Mouse (Mus musculus) forebrain, embryonic 16.5 days (tissue): Measurements from ENCODE around the gene Cnbd2. TPM values are rescaled to one million over a fixed set of nuclear protein-coding genes. Genes with fewer than 3 reads are reported as not detected.
A peak's percentile ranks its signal among the peaks of the same experiment; 100 is the strongest.
"Not testable (repeated sequence)": the region's sequence is repeated elsewhere in the genome, so short reads cannot be mapped to it uniquely, and the experiment has no call there.

ENCODE experiments used
- ATAC-seq: fragments of 200-750 bp; cut with Nextera tagmentation; 2 replicates; pipeline ENCODE4 v1.8.0; 2017; ENCODE audit warnings: mild to moderate bottlenecking, moderate library complexity
- H3K27ac ChIP-seq: fragments of 300-500 bp; sonication (generic); 2 replicates; pipeline ENCODE4 v1.5.1; 2014; ENCODE audit warnings: low read length, control low read depth
- H3K27me3 ChIP-seq: fragments of 300-500 bp; sonication (generic); replicated peaks from 2 replicates; pipeline ENCODE4 v1.6.1; 2014; ENCODE audit warnings: low read length; ENCODE audit not compliant: control insufficient read depth, insufficient read depth
- H3K36me3 ChIP-seq: fragments of 300-500 bp; sonication (generic); 2 replicates; pipeline ENCODE4 v1.6.1; 2014; ENCODE audit not compliant: control insufficient read depth, insufficient read depth
- H3K4me1 ChIP-seq: fragments of 300-500 bp; sonication (generic); replicated peaks from 2 replicates; pipeline ENCODE4 v1.6.1; 2014; ENCODE audit warnings: low read length; ENCODE audit not compliant: control insufficient read depth, insufficient read depth
- H3K4me2 ChIP-seq: fragments of 300-500 bp; sonication (generic); 2 replicates; pipeline ENCODE4 v1.6.1; 2014; ENCODE audit warnings: mild to moderate bottlenecking, low read length, control low read depth
- H3K4me3 ChIP-seq: fragments of 300-500 bp; sonication (generic); replicated peaks from 2 replicates; pipeline ENCODE4 v1.5.1; 2014; ENCODE audit warnings: mild to moderate bottlenecking, low read length, control low read depth
- H3K9ac ChIP-seq: fragments of 300-500 bp; sonication (generic); replicated peaks from 2 replicates; pipeline ENCODE4 v1.6.1; 2014; ENCODE audit warnings: low read depth, low read length, control low read depth
- H3K9me3 ChIP-seq: fragments of 300-500 bp; sonication (generic); 2 replicates; pipeline ENCODE4 v1.6.1; 2016; ENCODE audit warnings: low read length; ENCODE audit not compliant: control insufficient read depth
- WGBS: fragments of 180-500 bp; shearing (Covaris S2); extraction: QIAGEN DNeasy Blood & Tissue Kit; methylation state at CpG from one replicate; pipeline ENCODE4 v1.1.7; 2014; 5-methylcytosine and 5-hydroxymethylcytosine counted together
- polyA plus RNA-seq: library from polyadenylated mRNA; unstranded; fragments of >200 nt; fragmentation: Nextera tagmentation; extraction: Ambion mirVana; gene quantifications from 2 replicates; pipeline ENCODE4 v1.2.1, GENCODE M21; 2015

Gene Cnbd2
- polyA plus RNA-seq, 1 experiment from 2014 or later = 6.9 TPM

DNA sequence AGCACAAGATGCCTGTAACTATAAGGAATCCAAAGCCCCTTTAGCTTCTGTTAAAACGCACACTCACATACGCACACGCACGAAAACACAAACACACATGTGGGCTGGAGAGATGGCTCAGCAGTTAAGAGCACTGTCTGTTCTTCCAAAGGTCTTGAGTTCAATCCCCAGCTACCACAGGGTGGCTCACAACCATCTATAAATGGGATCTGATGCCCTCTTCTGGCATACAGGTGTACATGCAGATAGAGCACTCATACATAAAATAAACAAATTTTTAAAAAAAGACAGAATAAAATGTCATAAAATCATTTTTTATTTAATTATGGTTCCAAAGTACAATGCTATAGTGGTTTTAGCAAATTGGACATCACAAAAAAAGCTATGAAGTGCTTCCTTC lies 82.2 kb downstream of the Cnbd2 start:
- Histone ChIP-seq H3K27me3 (no peaks in the 10 kb centered on the region), H3K9ac (no peak overlapping the region), H3K27ac (no peak overlapping the region), H3K4me2 (no peak overlapping the region), H3K36me3 (no peaks in the 10 kb centered on the region), H3K4me3 (no peak overlapping the region), H3K9me3 (no peaks in the 10 kb centered on the region), H3K4me1 (peaks cover 5% of the 10 kb centered on the region)
- 98% methylated on average over 4 of the region's 4 CpGs for whole genome bisulfite sequencing
- no peak for ATAC-seq

DNA sequence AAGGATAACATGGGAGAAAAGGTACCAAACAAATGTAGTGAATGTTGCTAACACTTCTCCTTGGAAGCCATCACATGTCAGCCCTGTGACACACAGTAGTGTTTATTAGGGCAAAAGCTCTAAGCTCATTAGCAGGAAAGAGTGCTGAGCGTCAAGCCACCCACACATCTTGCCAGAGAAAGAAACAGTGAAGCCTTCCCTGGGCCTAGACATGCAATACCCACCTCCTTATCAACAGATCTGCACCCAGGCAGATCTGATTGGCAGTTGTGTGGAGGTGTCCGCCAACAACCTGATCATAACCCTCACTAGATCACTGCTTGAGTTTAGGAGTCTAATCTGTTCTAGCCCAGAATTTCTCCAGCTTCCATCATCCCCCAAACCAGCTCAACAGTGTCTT lies 84.0 kb downstream of the Cnbd2 start:
- Histone ChIP-seq H3K9ac (no peak overlapping the region), H3K36me3 (no peaks in the 10 kb centered on the region), H3K4me1 (peaks cover 9% of the 10 kb centered on the region), H3K9me3 (no peaks in the 10 kb centered on the region), H3K27ac (no peak overlapping the region), H3K4me2 (no peak overlapping the region), H3K4me3 (no peak overlapping the region), H3K27me3 (no peaks in the 10 kb centered on the region)
- no peak for ATAC-seq
- 85% methylated on average over 2 of the region's 2 CpGs for WGBS

DNA sequence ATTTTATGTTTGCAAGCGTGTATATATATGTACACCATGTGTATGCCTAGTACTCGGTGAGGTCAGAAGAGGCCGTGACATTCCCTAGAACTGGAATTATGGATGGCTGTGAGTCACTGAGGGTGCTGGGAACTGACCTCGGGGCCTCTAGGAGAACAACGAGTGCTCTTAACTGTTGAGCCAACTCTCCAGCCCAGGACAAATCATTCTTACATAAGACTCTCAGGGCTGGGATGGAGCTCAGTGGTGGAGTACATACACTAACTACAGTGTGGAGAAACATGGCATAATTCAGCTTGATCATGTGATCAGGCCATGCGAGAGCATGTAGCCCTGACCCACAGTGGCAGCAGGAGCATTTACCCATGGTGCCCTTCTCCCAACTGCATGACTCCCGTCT lies 85.9 kb downstream of the Cnbd2 start:
- H3K4me2 ChIP-seq = no peak overlapping the region
- H3K36me3 ChIP-seq = no peaks in the 10 kb centered on the region
- H3K4me3 ChIP-seq = no peak overlapping the region
- H3K4me1 ChIP-seq = peaks cover 11% of the 10 kb centered on the region
- H3K9me3 ChIP-seq = no peaks in the 10 kb centered on the region
- H3K9ac ChIP-seq = no peak overlapping the region
- 92% methylated on average over 7 of the region's 7 CpGs for WGBS
- H3K27ac ChIP-seq = no peak overlapping the region
- no peak for ATAC-seq
- no peaks in the 10 kb centered on the region for H3K27me3 ChIP-seq

DNA sequence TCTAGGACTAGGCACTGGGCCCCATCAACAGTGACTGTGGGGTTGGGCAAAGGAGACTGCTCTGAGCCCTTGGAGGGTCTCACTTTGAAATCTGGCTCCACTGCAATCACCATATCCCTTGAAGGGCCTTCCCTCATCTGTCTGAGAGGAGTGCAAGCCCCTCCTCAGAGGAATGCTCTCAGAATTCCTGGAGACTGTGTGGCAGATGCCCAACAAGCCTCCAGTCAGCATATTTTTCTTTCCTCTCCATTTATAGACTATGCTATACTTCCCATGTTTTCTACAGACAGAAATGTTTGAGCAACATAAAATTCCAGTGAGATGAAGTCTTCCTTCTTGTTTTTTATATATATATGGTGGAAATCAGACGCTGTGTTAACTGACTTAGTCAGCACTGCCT lies 87.4 kb downstream of the Cnbd2 start:
- H3K27ac ChIP-seq = no peak overlapping the region
- H3K4me3 ChIP-seq = no peak overlapping the region
- ATAC-seq = no peak
- H3K27me3 ChIP-seq = no peaks in the 10 kb centered on the region
- no peaks in the 10 kb centered on the region for H3K9me3 ChIP-seq
- WGBS = 72% methylated on average over 1 of the region's 1 CpGs
- H3K36me3 ChIP-seq = no peaks in the 10 kb centered on the region
- peaks cover 7% of the 10 kb centered on the region for H3K4me1 ChIP-seq
- H3K4me2 ChIP-seq = no peak overlapping the region
- H3K9ac ChIP-seq = no peak overlapping the region

DNA sequence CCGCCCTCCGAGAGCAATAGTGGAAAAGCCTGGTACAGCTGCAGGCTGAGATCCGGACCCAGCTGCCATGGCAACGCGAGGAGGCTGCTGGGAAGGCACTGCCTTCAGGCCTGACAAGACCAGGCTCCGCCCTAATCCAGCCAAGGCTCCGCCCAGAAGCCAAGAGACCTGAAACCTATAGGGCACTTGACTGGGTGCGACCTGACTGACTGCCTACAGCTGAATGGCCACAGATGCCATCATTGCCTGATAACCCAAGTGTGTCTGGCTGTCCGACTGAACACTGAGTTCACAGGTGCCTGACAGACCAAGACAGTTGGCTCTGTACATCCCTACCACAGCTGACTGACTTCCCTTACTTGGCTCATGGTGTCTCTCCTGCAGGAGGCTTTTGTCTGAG lies 89.2 kb downstream of the Cnbd2 start:
- H3K27ac ChIP-seq = no peak overlapping the region
- H3K4me1 ChIP-seq = peaks cover 7% of the 10 kb centered on the region
- peak overlapping the region; percentile 46; the same call in 1 of the 2 replicates for H3K9ac ChIP-seq
- H3K9me3 ChIP-seq = no peaks in the 10 kb centered on the region
- H3K36me3 ChIP-seq = no peaks in the 10 kb centered on the region
- no peak overlapping the region for H3K4me3 ChIP-seq
- WGBS = 3% methylated on average over 9 of the region's 9 CpGs
- ATAC-seq = peak; percentile 94
- peak overlapping the region; percentile 40 for H3K4me2 ChIP-seq
- H3K27me3 ChIP-seq = no peaks in the 10 kb centered on the region

DNA sequence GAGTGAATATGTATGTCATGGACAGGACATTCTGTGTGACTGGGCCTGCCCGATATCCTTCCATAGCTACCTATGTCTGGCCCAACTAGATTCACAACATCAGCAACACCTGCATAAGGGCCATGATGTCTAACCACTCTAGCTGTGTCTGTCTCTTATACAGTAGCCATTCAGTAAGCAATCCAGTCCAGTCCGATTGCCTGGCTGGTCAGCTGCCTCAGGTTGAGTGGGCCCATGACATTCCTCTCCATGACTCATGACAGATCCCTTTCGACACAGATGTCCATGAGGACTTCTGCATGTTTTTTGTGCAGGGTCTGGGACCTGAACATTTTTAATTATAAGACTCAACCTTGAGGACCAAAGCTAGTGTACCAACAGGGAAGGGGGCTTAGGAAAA lies 89.9 kb downstream of the Cnbd2 start:
- Histone ChIP-seq H3K27ac (no peak overlapping the region), H3K4me1 (peaks cover 7% of the 10 kb centered on the region), H3K9ac (no peak overlapping the region), H3K27me3 (no peaks in the 10 kb centered on the region), H3K9me3 (no peaks in the 10 kb centered on the region), H3K4me3 (no peak overlapping the region), H3K36me3 (no peaks in the 10 kb centered on the region), H3K4me2 (no peak overlapping the region)
- WGBS = 95% methylated on average over 3 of the region's 3 CpGs
- no peak for ATAC-seq

DNA sequence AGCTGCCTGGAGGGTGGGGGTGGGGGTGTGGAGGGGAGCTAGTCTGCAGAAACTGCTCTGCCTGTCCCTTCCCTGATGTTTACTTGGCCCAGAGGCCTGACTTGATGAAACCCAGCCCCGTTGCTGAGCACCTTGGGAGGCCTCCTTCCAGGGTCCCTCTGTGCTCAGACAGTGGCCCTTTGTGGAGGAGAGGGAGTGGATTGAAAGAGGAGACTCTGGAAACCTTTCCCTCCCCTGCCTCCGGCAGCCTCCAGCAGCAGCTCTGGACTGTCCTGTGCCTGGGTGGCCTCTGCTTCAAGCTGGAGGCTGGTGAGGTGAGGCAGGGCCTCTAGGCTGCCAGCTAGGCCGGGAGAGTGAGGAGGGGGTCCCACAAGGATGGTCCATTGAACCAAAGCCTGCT lies 94.9 kb downstream of the Cnbd2 start:
- no peaks in the 10 kb centered on the region for H3K9me3 ChIP-seq
- H3K4me1 ChIP-seq = peaks cover 3% of the 10 kb centered on the region; the same call in 1 of the 2 replicates
- H3K9ac ChIP-seq = no peak overlapping the region
- ATAC-seq = no peak
- no peak overlapping the region for H3K4me3 ChIP-seq
- H3K36me3 ChIP-seq = no peaks in the 10 kb centered on the region
- 11% methylated on average over 3 of the region's 3 CpGs for WGBS
- H3K4me2 ChIP-seq = no peak overlapping the region
- no peak overlapping the region for H3K27ac ChIP-seq
- no peaks in the 10 kb centered on the region for H3K27me3 ChIP-seq

DNA sequence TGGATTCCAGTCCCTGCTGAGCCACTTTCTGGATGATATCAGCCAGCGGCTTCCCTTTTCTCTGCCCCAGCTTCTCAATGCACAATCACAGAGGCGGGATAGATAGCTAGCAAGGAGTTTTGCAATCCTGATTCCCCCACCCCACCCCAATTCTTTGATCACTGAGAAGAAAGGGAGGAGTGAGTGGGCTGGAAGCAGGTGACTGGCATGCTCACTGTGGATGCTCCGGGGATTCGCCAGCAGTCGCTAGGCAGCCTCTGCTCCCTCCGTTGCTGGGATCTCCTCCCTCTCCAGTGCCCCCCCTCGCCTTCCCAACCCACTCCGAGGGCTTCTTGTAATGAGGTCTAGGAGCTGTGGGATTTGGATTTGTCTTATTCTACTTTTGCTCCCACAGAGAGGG lies 96.1 kb downstream of the Cnbd2 start:
- Histone ChIP-seq H3K36me3 (no peaks in the 10 kb centered on the region), H3K9me3 (no peaks in the 10 kb centered on the region), H3K4me1 (peaks cover 3% of the 10 kb centered on the region; the same call in 1 of the 2 replicates), H3K4me3 (no peak overlapping the region), H3K9ac (0 out of 2 replicates have a peak overlapping the region, but pooled peaks have one; percentile 15), H3K4me2 (no peak overlapping the region), H3K27ac (no peak overlapping the region), H3K27me3 (no peaks in the 10 kb centered on the region)
- peak; percentile 64; the same call in 1 of the 2 replicates for ATAC-seq
- WGBS = 19% methylated on average over 8 of the region's 8 CpGs

DNA sequence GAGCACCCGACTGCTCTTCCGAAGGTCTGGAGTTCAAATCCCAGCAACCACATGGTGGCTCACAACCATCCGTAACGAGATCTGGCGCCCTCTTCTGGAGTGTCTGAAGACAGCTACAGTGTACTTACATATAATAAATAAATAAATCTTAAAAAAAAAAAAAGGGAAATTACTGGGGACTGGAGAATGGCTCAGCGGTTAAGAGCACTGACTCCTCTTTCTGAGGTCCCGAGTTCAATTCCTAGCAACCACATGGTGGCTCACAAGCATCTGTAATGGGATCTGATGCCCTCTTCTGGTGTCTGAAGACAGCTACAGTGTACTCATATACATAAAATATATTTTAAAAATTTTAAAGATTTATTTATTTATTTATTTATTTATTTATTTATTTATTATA lies 99.2 kb downstream of the Cnbd2 start:
- not testable (repeated sequence) for H3K27ac ChIP-seq, H3K36me3 ChIP-seq, H3K4me1 ChIP-seq, H3K4me2 ChIP-seq, ATAC-seq, H3K9me3 ChIP-seq, H3K4me3 ChIP-seq, H3K27me3 ChIP-seq, H3K9ac ChIP-seq
- 92% methylated on average over 4 of the region's 7 CpGs for WGBS

DNA sequence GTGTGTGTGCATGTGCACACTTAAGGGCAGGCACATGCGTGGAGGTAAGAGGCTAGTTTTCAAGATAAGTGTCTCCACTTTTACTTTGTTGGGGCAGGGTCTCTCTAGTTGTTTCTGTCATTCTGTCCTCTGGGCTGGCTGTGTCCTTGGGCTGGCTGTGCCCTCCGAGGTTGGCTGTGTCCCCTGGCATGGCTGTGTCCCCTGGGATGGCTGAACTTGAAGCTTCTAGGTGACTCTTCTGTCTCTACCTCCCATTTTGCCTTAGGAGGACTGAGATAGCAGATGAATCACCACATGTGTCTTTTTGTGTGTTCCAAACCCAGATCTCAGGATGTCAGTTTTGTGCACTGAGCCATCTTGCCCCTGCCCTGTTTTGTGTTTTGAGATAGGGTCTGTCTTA lies 102.9 kb downstream of the Cnbd2 start:
- H3K4me3 ChIP-seq = no peak overlapping the region
- H3K4me2 ChIP-seq = no peak overlapping the region
- H3K36me3 ChIP-seq = no peaks in the 10 kb centered on the region
- no peak for ATAC-seq
- no peak overlapping the region for H3K9ac ChIP-seq
- no peaks in the 10 kb centered on the region for H3K4me1 ChIP-seq
- H3K27me3 ChIP-seq = no peaks in the 10 kb centered on the region
- WGBS = 77% methylated on average over 2 of the region's 2 CpGs
- no peaks in the 10 kb centered on the region for H3K9me3 ChIP-seq
- no peak overlapping the region for H3K27ac ChIP-seq
